Mouse (Mus musculus) kidney, embryonic 16.5 days (tissue): ENCODE results near the gene Med14. TPM values are rescaled to one million over a fixed set of nuclear protein-coding genes. Genes with fewer than 3 reads are reported as not detected.
A peak's percentile ranks its signal among the peaks of the same experiment; 100 is the strongest.

Experiments
- ATAC-seq: fragments of 200-750 bp; cut with Nextera tagmentation; 2 replicates; pipeline ENCODE4 v1.8.0; 2017; ENCODE audit warnings: moderate TSS enrichment; ENCODE audit not compliant: low FRiP score, low TSS enrichment
- H3K27ac ChIP-seq: fragments of 300-500 bp; sonication (generic); 2 replicates; pipeline ENCODE4 v1.5.1; 2014; ENCODE audit warnings: low read length
- H3K27me3 ChIP-seq: fragments of 300-500 bp; sonication (generic); 2 replicates; pipeline ENCODE4 v1.6.1; 2014; ENCODE audit warnings: low read length, control low read depth, mixed read lengths; ENCODE audit not compliant: insufficient read depth
- H3K36me3 ChIP-seq: fragments of 300-500 bp; sonication (generic); 2 replicates; pipeline ENCODE4 v1.6.1; 2014; ENCODE audit warnings: low read length, control low read depth, mixed read lengths; ENCODE audit not compliant: insufficient read depth
- H3K4me1 ChIP-seq: fragments of 300-500 bp; sonication (generic); 2 replicates; pipeline ENCODE4 v1.6.1; 2014; ENCODE audit warnings: low read length, control low read depth, mixed read lengths; ENCODE audit not compliant: insufficient read depth
- H3K4me2 ChIP-seq: fragments of 300-500 bp; sonication (generic); replicated peaks from 2 replicates; pipeline ENCODE4 v1.6.1; 2014; ENCODE audit warnings: low read depth, low read length
- H3K4me3 ChIP-seq: fragments of 300-500 bp; sonication (generic); 2 replicates; pipeline ENCODE4 v1.5.1; 2014; ENCODE audit warnings: mild to moderate bottlenecking, low read length
- H3K9ac ChIP-seq: fragments of 300-500 bp; sonication (generic); replicated peaks from 2 replicates; pipeline ENCODE4 v1.6.1; 2014; ENCODE audit warnings: low read length
- H3K9me3 ChIP-seq: fragments of 300-500 bp; sonication (generic); 2 replicates; pipeline ENCODE4 v1.6.1; 2016; ENCODE audit warnings: low read length, control low read depth
- WGBS: fragments of 180-500 bp; shearing (Covaris S2); extraction: QIAGEN DNeasy Blood & Tissue Kit; methylation state at CpG from one replicate; pipeline ENCODE4 v1.1.7; 2014; 5-methylcytosine and 5-hydroxymethylcytosine counted together
- polyA plus RNA-seq: library from polyadenylated mRNA; unstranded; fragments of >200 nt; fragmentation: Nextera tagmentation; extraction: Ambion mirVana; gene quantifications from 2 replicates; pipeline ENCODE4 v1.2.1, GENCODE M21; 2015

Med14 gene
- 10.0 and 11.2 TPM in 2 replicates for polyA plus RNA-seq

GRCm38 (mm10) chrX:12761626-12762333 lies at the start of gene Med14:
Gene Med14 (minus strand): TSS chrX:12762073.
- Histone ChIP-seq H3K9ac (peak within 1 kb of the TSS; percentile 84), H3K4me3 (peak within 1 kb of the TSS; percentile 67), H3K36me3 (no peaks in the 10 kb centered on the region), H3K27me3 (peaks cover 15% of the 10 kb centered on the region; the same call in 1 of the 2 replicates), H3K27ac (peak within 1 kb of the TSS; percentile 94), H3K4me2 (peak within 1 kb of the TSS; percentile 62), H3K4me1 (peaks cover 12% of the 10 kb centered on the region; the same call in 1 of the 2 replicates), H3K9me3 (no peaks in the 10 kb centered on the region; the same call in 1 of the 2 replicates)
- ATAC-seq, result peak; percentile 99
- 9% methylated on average over 53 of the region's 79 CpGs for WGBS

- no peak for ATAC-seq
- 73% methylated on average over 4 of the region's 4 CpGs for WGBS
Measured at GRCm38 (mm10) chrX:12800559-12800958, 38.7 kb upstream of the Med14 start.

GRCm38 (mm10) chrX:12794842-12795241 lies 33.0 kb upstream of the Med14 start:
- Histone ChIP-seq H3K4me1 (no peaks in the 10 kb centered on the region), H3K9me3 (no peaks in the 10 kb centered on the region), H3K27me3 (no peaks in the 10 kb centered on the region), H3K4me3 (no peak overlapping the region), H3K9ac (no peak overlapping the region), H3K4me2 (no peak overlapping the region), H3K36me3 (no peaks in the 10 kb centered on the region), H3K27ac (no peak overlapping the region)
- ATAC-seq, result no peak
- 60% methylated on average over 2 of the region's 2 CpGs for WGBS

More at GRCm38 (mm10) chrX:12800559-12800958, 38.7 kb upstream of the Med14 start:
- H3K4me2 ChIP-seq, result no peak overlapping the region
- no peaks in the 10 kb centered on the region for H3K9me3 ChIP-seq
- H3K4me3 ChIP-seq, result no peak overlapping the region
- no peaks in the 10 kb centered on the region for H3K36me3 ChIP-seq
- no peaks in the 10 kb centered on the region for H3K4me1 ChIP-seq
- no peaks in the 10 kb centered on the region; the same call in 1 of the 2 replicates for H3K27me3 ChIP-seq
- H3K27ac ChIP-seq, result no peak overlapping the region
- H3K9ac ChIP-seq, result no peak overlapping the region

GRCm38 (mm10) chrX:12791674-12792340 lies 29.9 kb upstream of the Med14 start:
- Histone ChIP-seq H3K9ac (no peak overlapping the region), H3K4me1 (no peaks in the 10 kb centered on the region), H3K4me3 (no peak overlapping the region), H3K4me2 (no peak overlapping the region), H3K27ac (no peak overlapping the region), H3K27me3 (no peaks in the 10 kb centered on the region), H3K36me3 (no peaks in the 10 kb centered on the region), H3K9me3 (no peaks in the 10 kb centered on the region)
- no peak for ATAC-seq
- 78% methylated on average over 4 of the region's 4 CpGs for WGBS

- ATAC-seq, result no peak
- Histone ChIP-seq H3K27ac (no peak overlapping the region), H3K4me3 (no peak overlapping the region), H3K4me1 (no peaks in the 10 kb centered on the region), H3K27me3 (no peaks in the 10 kb centered on the region), H3K4me2 (no peak overlapping the region), H3K9ac (no peak overlapping the region), H3K36me3 (no peaks in the 10 kb centered on the region), H3K9me3 (no peaks in the 10 kb centered on the region)
- WGBS, result 71% methylated on average over 3 of the region's 3 CpGs
Measured at GRCm38 (mm10) chrX:12773236-12773635, 11.4 kb upstream of the Med14 start.

GRCm38 (mm10) chrX:12771561-12771960 lies 9.7 kb upstream of the Med14 start:
- no peak for ATAC-seq
- Histone ChIP-seq H3K4me3 (no peak overlapping the region), H3K9ac (no peak overlapping the region), H3K27ac (no peak overlapping the region), H3K36me3 (no peaks in the 10 kb centered on the region), H3K9me3 (no peaks in the 10 kb centered on the region), H3K27me3 (no peaks in the 10 kb centered on the region), H3K4me1 (no peaks in the 10 kb centered on the region), H3K4me2 (no peak overlapping the region)
- WGBS, result 52% methylated on average over 2 of the region's 2 CpGs

GRCm38 (mm10) chrX:12768571-12768970 lies 6.7 kb upstream of the Med14 start:
- H3K4me2 ChIP-seq, result no peak overlapping the region
- H3K36me3 ChIP-seq, result no peaks in the 10 kb centered on the region
- H3K4me1 ChIP-seq, result no peaks in the 10 kb centered on the region
- no peak for ATAC-seq
- H3K9ac ChIP-seq, result no peak overlapping the region
- H3K27ac ChIP-seq, result no peak overlapping the region
- H3K9me3 ChIP-seq, result no peaks in the 10 kb centered on the region
- WGBS, result 65% methylated on average over 3 of the region's 3 CpGs
- H3K27me3 ChIP-seq, result no peaks in the 10 kb centered on the region
- H3K4me3 ChIP-seq, result no peak overlapping the region

- H3K9ac ChIP-seq, result no peak overlapping the region
- no peak for ATAC-seq
Measured at GRCm38 (mm10) chrX:12766846-12767564, 5.1 kb upstream of the Med14 start.

GRCm38 (mm10) chrX:12763127-12763834 lies 1.4 kb upstream of the Med14 start:
- 59% methylated on average over 3 of the region's 3 CpGs for WGBS
- no peak for ATAC-seq
- H3K9ac ChIP-seq, result peak overlapping the region; percentile 67

More at GRCm38 (mm10) chrX:12766846-12767564, 5.1 kb upstream of the Med14 start:
- Histone ChIP-seq H3K4me3 (no peak overlapping the region), H3K9me3 (no peaks in the 10 kb centered on the region), H3K4me1 (peaks cover 4% of the 10 kb centered on the region; the same call in 1 of the 2 replicates), H3K27me3 (peaks cover 6% of the 10 kb centered on the region; the same call in 1 of the 2 replicates), H3K27ac (no peak overlapping the region), H3K36me3 (no peaks in the 10 kb centered on the region), H3K4me2 (no peak overlapping the region)
- whole genome bisulfite sequencing, result 69% methylated on average over 4 of the region's 4 CpGs

More at GRCm38 (mm10) chrX:12763127-12763834, 1.4 kb upstream of the Med14 start:
- peak overlapping the region; percentile 67 for H3K4me3 ChIP-seq
- peaks cover 15% of the 10 kb centered on the region; the same call in 1 of the 2 replicates for H3K27me3 ChIP-seq
- peaks cover 12% of the 10 kb centered on the region; the same call in 1 of the 2 replicates for H3K4me1 ChIP-seq
- H3K4me2 ChIP-seq, result peak overlapping the region; percentile 62
- no peak overlapping the region; the same call in 1 of the 2 replicates for H3K27ac ChIP-seq
- no peaks in the 10 kb centered on the region for H3K36me3 ChIP-seq
- H3K9me3 ChIP-seq, result no peaks in the 10 kb centered on the region; the same call in 1 of the 2 replicates
